Mouse (Mus musculus) pancreas, adult 10 weeks (tissue): Measurements from ENCODE around the gene Cox5b. TPM values are rescaled to one million over a fixed set of nuclear protein-coding genes. Genes with fewer than 3 reads are reported as not detected.

ENCODE experiments used
- polyA plus RNA-seq: library from polyadenylated mRNA; stranded (reverse); fragments of 350-450 nt; fragmentation: Illumina TruSeq; extraction: RNeasy Lipid Tissue Mini Kit (QIAGEN cat#74804); gene quantifications from one replicate; pipeline ENCODE4 v1.2.3, GENCODE M21; 2015; ENCODE audit warnings: low read depth, low replicate concordance; ENCODE audit not compliant: insufficient read depth

Cox5b gene
- 96.9 TPM for polyA plus RNA-seq

DNA sequence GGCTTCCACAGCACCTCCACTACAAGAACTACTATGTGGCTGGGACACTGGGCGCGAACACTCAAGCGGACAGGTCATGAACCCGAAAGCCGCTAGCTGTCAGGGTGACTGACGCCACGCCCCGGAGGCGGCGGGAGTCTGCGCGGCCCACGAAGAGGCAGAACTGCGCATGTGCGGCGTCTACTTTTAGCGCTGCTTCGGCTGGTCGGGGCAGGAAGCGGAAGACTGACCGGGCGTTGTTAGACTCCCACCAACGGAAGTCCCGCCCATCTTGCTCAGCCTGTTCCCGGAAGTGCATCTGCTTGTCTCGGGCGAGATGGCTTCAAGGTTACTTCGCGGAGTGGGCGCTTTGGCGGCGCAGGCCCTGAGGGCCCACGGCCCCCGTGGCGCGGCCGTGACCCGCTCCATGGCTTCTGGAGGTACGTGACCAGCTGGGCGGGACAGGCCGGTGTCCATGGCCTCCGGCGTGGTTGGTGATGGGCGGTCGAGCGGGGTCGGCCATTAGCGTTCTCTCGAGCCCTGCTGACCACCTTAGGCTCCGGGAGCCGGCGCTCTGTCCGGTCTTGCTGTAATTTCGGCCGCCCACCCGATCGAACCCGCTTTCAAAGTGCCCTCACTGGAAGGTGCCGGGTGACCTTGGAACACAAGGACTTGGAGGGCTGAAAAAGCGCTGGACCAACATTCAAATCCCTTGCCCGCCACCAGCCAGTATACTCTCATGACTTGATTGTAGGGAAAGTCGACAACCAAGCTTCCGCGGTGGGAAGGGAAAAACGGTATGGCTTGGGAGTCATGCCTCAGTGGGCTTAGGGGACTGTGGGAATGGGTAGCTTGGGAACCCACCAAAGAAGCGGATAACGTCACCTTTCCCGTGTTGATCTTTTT lies at the start of gene Cox5b:
Gene Cox5b, plus strand, starts transcription at position 179 of the 885 bp plus-strand sequence.

DNA sequence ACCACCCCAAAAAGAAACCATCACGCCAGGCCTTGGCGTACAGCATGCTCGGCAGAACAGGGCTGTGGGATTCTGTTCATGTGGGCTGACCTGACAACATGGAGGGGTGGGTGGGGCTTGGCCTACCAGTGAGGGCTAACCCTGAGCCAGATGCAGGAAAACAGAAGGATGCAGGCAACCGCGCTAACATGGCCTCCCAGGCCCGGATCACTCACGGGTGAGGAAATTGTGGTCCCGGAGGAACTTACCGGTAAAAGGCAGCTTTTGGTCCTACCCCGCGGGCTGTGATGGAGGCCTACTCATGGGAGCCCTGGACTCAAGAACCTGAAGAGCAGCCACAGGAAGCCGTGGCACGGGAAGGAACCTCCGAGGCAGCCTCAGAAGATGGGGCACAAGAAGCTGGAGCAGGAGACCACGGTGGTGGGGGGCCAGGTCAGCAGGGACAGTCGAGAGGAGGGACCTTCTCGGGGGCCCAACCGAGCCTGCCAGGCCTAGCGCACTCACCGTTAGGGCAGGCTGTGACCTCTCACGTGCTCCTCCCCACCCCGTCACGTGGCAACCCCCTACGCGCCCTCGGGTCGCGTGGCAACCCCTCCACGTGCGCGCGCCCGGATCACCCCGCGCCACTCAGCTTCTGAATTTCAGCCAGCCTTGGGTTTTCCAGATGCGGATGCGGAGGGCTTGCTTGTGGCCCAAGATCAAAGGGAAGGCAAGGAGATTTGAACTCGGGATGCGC lies 8.5 kb upstream of the Cox5b start, which contains the start of gene Fam178b:
Gene Fam178b, minus strand, starts transcription at position 564 of the 736 bp plus-strand sequence.

DNA sequence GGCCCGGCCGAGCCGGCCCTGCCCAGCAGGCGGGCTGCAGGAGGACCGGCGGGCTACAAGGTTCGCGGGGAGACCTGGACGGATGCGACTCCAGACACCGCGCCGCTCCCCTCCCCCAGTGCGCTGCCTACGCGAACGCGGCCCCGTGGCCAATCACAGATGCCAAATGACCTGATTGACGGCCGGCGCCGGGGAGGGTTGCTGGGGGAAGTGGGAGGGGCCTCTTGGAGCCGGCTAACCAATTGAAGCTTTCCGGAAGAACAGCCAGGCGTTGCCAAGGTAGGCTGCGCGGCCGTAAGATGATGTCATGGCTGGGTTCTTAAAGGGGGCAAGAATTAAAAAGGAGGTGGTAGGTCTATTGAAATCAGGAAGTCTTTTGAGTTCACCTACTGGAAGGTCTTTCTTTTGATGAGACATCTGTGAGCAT lies 18.6 kb downstream of the Cox5b start, which contains the start of gene 4933424G06Rik:
Gene 4933424G06Rik, plus strand, starts transcription at position 296 of the 427 bp plus-strand sequence.

DNA sequence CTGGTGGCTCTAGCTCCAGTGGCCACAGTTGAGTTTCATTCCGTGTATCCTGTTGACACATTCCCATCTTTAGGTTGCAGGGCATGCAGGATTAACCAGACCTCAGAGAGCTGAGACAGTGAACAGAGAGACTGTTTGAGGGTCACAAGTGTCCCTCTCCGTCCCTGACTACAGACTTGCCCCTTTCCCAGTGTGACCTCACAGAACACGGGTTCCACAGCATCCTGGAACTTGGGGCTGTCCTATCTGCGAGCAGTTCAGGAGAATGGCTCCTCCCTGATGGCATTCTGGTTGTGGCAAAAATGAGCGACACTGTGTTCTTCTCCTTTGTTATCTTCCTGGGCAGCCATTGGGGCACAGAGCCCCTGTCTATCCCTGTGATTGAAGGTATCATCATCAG lies 23.1 kb downstream of the Cox5b start, which contains the start of gene Actr1b:
Gene Actr1b, minus strand, starts transcription at position 112 of the 400 bp plus-strand sequence.

Other genes starting within 250 kb of the Cox5b start
- 6.6 TPM for gene Lman2l, start 246.2 kb upstream of the Cox5b start, polyA plus RNA-seq
- gene Cnnm4, start 219.8 kb upstream of the Cox5b start, polyA plus RNA-seq = 0.68 TPM
- gene Cnnm3, start 179.6 kb upstream of the Cox5b start, polyA plus RNA-seq = 4.8 TPM
- gene Ankrd23, start 154.6 kb upstream of the Cox5b start, polyA plus RNA-seq = 7.4 TPM
- gene Gm42417, start 152.0 kb upstream of the Cox5b start, polyA plus RNA-seq = not detected
- 3.1 TPM for gene Ankrd39, start 144.0 kb upstream of the Cox5b start, polyA plus RNA-seq
- 3.9 TPM for gene Sema4c, start 133.1 kb upstream of the Cox5b start, polyA plus RNA-seq
- not detected for gene Fam178b, start 8.3 kb upstream of the Cox5b start, polyA plus RNA-seq
- not detected for gene 4933424G06Rik, start 18.7 kb downstream of the Cox5b start, polyA plus RNA-seq
- 15.8 TPM for gene Actr1b, start 23.0 kb downstream of the Cox5b start, polyA plus RNA-seq
- not detected for gene Zap70, start 70.3 kb downstream of the Cox5b start, polyA plus RNA-seq